Mouse (Mus musculus) liver, embryonic 18 days (tissue): ENCODE measurements around the gene Fam3b. TPM values are rescaled to one million over a fixed set of nuclear protein-coding genes. Genes with fewer than 3 reads are reported as not detected.

Source experiments
- polyA plus RNA-seq: library from polyadenylated mRNA; depleted of rRNA; stranded (reverse); fragments of >200 nt; gene quantifications from 2 replicates; pipeline ENCODE4 v1.2.3, GENCODE M21; 2012; rRNA removed

Fam3b gene
- polyA plus RNA-seq: 0.05 TPM in 1 of 2 replicates, not detected in the other

GRCm38 (mm10) chr16:97514099-97514940, at the start of gene Fam3b:
Gene Fam3b (minus strand): TSS chr16:97514816.

GRCm38 (mm10) chr16:97462481-97463181, 52.0 kb downstream of the Fam3b start, which contains the start of gene Mx1:
Gene Mx1 (minus strand): TSS chr16:97462907.

Other genes starting within 250 kb of the Fam3b start
- 1.2 and 1.7 TPM in 2 replicates for gene Bace2, start 158.1 kb downstream of the Fam3b start, polyA plus RNA-seq
- gene Mx1, start 51.9 kb downstream of the Fam3b start, polyA plus RNA-seq: 4.0 and 4.5 TPM in 2 replicates
- 2.7 and 3.5 TPM in 2 replicates for gene Tmprss2, start 96.4 kb upstream of the Fam3b start, polyA plus RNA-seq
- gene Ripk4, start 249.0 kb upstream of the Fam3b start, polyA plus RNA-seq: 2.1 and 2.2 TPM in 2 replicates